Mouse (Mus musculus) midbrain, postnatal 0 days (tissue): ENCODE results near the gene Pnpla5. TPM values are rescaled to one million over a fixed set of nuclear protein-coding genes. Genes with fewer than 3 reads are reported as not detected.

Experiments used
- ATAC-seq: fragments of 200-750 bp; cut with Nextera tagmentation; 2 replicates; pipeline ENCODE4 v1.8.0; 2017; ENCODE audit warnings: moderate number of reproducible peaks, mild to moderate bottlenecking, moderate TSS enrichment, moderate library complexity; ENCODE audit not compliant: low FRiP score
- DNase-seq: peaks from one replicate; pipeline ENCODE4 v3.0.0-alpha.2; 2015; ENCODE audit warnings: low spot score
- H3K27ac ChIP-seq: fragments of 300-500 bp; sonication (generic); 2 replicates; pipeline ENCODE4 v1.5.1; 2014; ENCODE audit warnings: low read depth, mild to moderate bottlenecking, low read length, mixed read lengths
- H3K27me3 ChIP-seq: fragments of 300-500 bp; sonication (generic); 2 replicates; pipeline ENCODE4 v1.6.1; 2014; ENCODE audit warnings: low read length, control low read depth, mixed read lengths; ENCODE audit not compliant: insufficient read depth
- H3K36me3 ChIP-seq: fragments of 300-500 bp; sonication (generic); 2 replicates; pipeline ENCODE4 v1.6.1; 2014; ENCODE audit warnings: low read length, control low read depth, mixed read lengths; ENCODE audit not compliant: insufficient read depth
- H3K4me1 ChIP-seq: fragments of 300-500 bp; sonication (generic); 2 replicates; pipeline ENCODE4 v1.6.1; 2014; ENCODE audit warnings: mild to moderate bottlenecking, control low read depth, antibody characterized with exemption, low read length, mixed read lengths; ENCODE audit not compliant: insufficient read depth
- H3K4me2 ChIP-seq: fragments of 300-500 bp; sonication (generic); 2 replicates; pipeline ENCODE4 v1.6.1; 2014; ENCODE audit warnings: low read depth, mild to moderate bottlenecking, low read length, mixed read lengths; ENCODE audit not compliant: poor library complexity, severe bottlenecking
- H3K4me3 ChIP-seq: fragments of 300-500 bp; sonication (generic); 2 replicates; pipeline ENCODE4 v1.5.1; 2014; ENCODE audit warnings: low read depth, mild to moderate bottlenecking, low read length, moderate library complexity
- H3K9ac ChIP-seq: fragments of 300-500 bp; sonication (generic); replicated peaks from 2 replicates; pipeline ENCODE4 v1.6.1; 2014; ENCODE audit warnings: mild to moderate bottlenecking, low read length, moderate library complexity, mixed read lengths; ENCODE audit not compliant: poor library complexity, severe bottlenecking
- H3K9me3 ChIP-seq: fragments of 300-500 bp; sonication (generic); 2 replicates; pipeline ENCODE4 v1.6.1; 2016; ENCODE audit warnings: low read length, control low read depth
- CTCF ChIP-seq: IDR thresholded peaks from 2 replicates; pipeline ENCODE4 v1.5.1; 2016; ENCODE audit warnings: antibody characterized with exemption, mild to moderate bottlenecking
- WGBS: fragments of 180-500 bp; shearing (Covaris S2); extraction: QIAGEN DNeasy Blood & Tissue Kit; methylation state at CpG from one replicate; pipeline ENCODE4 v1.1.7; 2014; 5-methylcytosine and 5-hydroxymethylcytosine counted together
- microRNA-seq: library from miRNA; unstranded; fragments of <30 nt; microRNA quantifications from one replicate; pipeline ENCODE4, GENCODE M21; 2016; ENCODE audit warnings: borderline number of aligned reads
- polyA plus RNA-seq: library from polyadenylated mRNA; unstranded; fragments of >200 nt; fragmentation: Nextera tagmentation; extraction: Ambion mirVana; gene quantifications from 2 replicates; pipeline ENCODE4 v1.2.1, GENCODE M21; 2015
- total RNA-seq: library from RNA; depleted of rRNA; stranded (reverse); fragments of >200 nt; gene quantifications from 2 replicates; pipeline ENCODE4 v1.2.3, GENCODE M21; 2014; rRNA removed

Gene Pnpla5
- total and polyA plus RNA-seq, 2 experiments from 2014 or later: not detected

GRCm38 (mm10) chr15:84070116-84070676, 52.8 kb downstream of the Pnpla5 start:
- no peak for DNase-seq
- no peaks in the 10 kb centered on the region; the same call in 1 of the 2 replicates for H3K4me1 ChIP-seq
- H3K36me3 ChIP-seq: no peaks in the 10 kb centered on the region
- H3K9ac ChIP-seq: no peak overlapping the region
- WGBS: 10% methylated on average over 13 of the region's 13 CpGs
- ATAC-seq: no peak
- no peak overlapping the region for H3K4me3 ChIP-seq
- peak overlapping the region; percentile 29 for H3K4me2 ChIP-seq
- no peak overlapping the region for H3K27ac ChIP-seq
- peaks cover 4% of the 10 kb centered on the region; the same call in 1 of the 2 replicates for H3K9me3 ChIP-seq
- TF ChIP-seq CTCF: no peak
- H3K27me3 ChIP-seq: no peaks in the 10 kb centered on the region; the same call in 1 of the 2 replicates

- TF ChIP-seq CTCF: no peak
- Histone ChIP-seq H3K4me1 (no peaks in the 10 kb centered on the region; the same call in 1 of the 2 replicates), H3K36me3 (no peaks in the 10 kb centered on the region), H3K4me3 (no peak overlapping the region), H3K4me2 (peak overlapping the region; percentile 29), H3K27me3 (no peaks in the 10 kb centered on the region; the same call in 1 of the 2 replicates), H3K9me3 (peaks cover 4% of the 10 kb centered on the region; the same call in 1 of the 2 replicates), H3K9ac (no peak overlapping the region), H3K27ac (no peak overlapping the region)
- ATAC-seq (no peak), DNase-seq (peak; percentile 37)
- WGBS: 10% methylated on average over 16 of the region's 16 CpGs
Measured at GRCm38 (mm10) chr15:84069455-84070050, 53.4 kb downstream of the Pnpla5 start.

- H3K36me3 ChIP-seq: no peaks in the 10 kb centered on the region
- TF ChIP-seq CTCF: peak; percentile 61
- no peak overlapping the region for H3K4me3 ChIP-seq
- ATAC-seq (no peak), DNase-seq (no peak)
- peaks cover 4% of the 10 kb centered on the region; the same call in 1 of the 2 replicates for H3K9me3 ChIP-seq
- H3K27ac ChIP-seq: no peak overlapping the region
- no peaks in the 10 kb centered on the region; the same call in 1 of the 2 replicates for H3K4me1 ChIP-seq
- H3K27me3 ChIP-seq: no peaks in the 10 kb centered on the region; the same call in 1 of the 2 replicates
- H3K9ac ChIP-seq: no peak overlapping the region
- H3K4me2 ChIP-seq: peak overlapping the region; percentile 84; the same call in 1 of the 2 replicates
- WGBS: 69% methylated on average over 4 of the region's 4 CpGs
Measured at GRCm38 (mm10) chr15:84065701-84066100, 57.3 kb downstream of the Pnpla5 start.

- Histone ChIP-seq H3K4me3 (peak within 1 kb of the TSS; percentile 42), H3K27me3 (no peaks in the 10 kb centered on the region; the same call in 1 of the 2 replicates), H3K36me3 (no peaks in the 10 kb centered on the region), H3K4me1 (no peaks in the 10 kb centered on the region; the same call in 1 of the 2 replicates), H3K27ac (no peak within 1 kb of the TSS), H3K4me2 (peak within 1 kb of the TSS; percentile 84), H3K9me3 (peaks cover 4% of the 10 kb centered on the region; the same call in 1 of the 2 replicates), H3K9ac (peak within 1 kb of the TSS; percentile 37; the same call in 1 of the 2 replicates)
- peak; percentile 60; the same call in 1 of the 2 replicates for ATAC-seq
- TF ChIP-seq CTCF: no peak
- peak; percentile 83 for DNase-seq
- WGBS: 2% methylated on average over 29 of the region's 29 CpGs
Measured at GRCm38 (mm10) chr15:84065140-84065539, 57.8 kb downstream of the Pnpla5 start, which contains the start of gene Efcab6. Gene Efcab6, minus strand, starts transcription at chr15:84065379.

Small RNA genes within 50 kb of the gene (microRNA-seq; reads per million reads assigned to microRNA genes)
- gene Mir6392: not detected

Other genes with a start within 250 kb of the Pnpla5 start
- 1.3 and 3.9 TPM in 2 replicates for gene Efcab6, start 57.8 kb downstream of the Pnpla5 start, total RNA-seq
- gene Efcab6, start 57.8 kb downstream of the Pnpla5 start, polyA plus RNA-seq: 0.55 and 1.5 TPM in 2 replicates
- gene Sult4a1, start 17.4 kb downstream of the Pnpla5 start, total RNA-seq: 197 and 208 TPM in 2 replicates
- gene Sult4a1, start 17.4 kb downstream of the Pnpla5 start, polyA plus RNA-seq: 139 and 150 TPM in 2 replicates
- gene Pnpla3, start 44.7 kb upstream of the Pnpla5 start, total RNA-seq: 6.9 and 7.3 TPM in 2 replicates
- gene Pnpla3, start 44.7 kb upstream of the Pnpla5 start, polyA plus RNA-seq: 5.1 and 5.4 TPM in 2 replicates
- 38.9 and 39.7 TPM in 2 replicates for gene Samm50, start 69.1 kb upstream of the Pnpla5 start, total RNA-seq
- gene Samm50, start 69.1 kb upstream of the Pnpla5 start, polyA plus RNA-seq: 88.1 and 90.9 TPM in 2 replicates
- gene Parvb, start 108.9 kb upstream of the Pnpla5 start, total RNA-seq: 9.6 and 14.0 TPM in 2 replicates
- 4.3 and 5.8 TPM in 2 replicates for gene Parvb, start 108.9 kb upstream of the Pnpla5 start, polyA plus RNA-seq
- 1.5 and 1.7 TPM in 2 replicates for gene Parvg, start 200.9 kb upstream of the Pnpla5 start, total RNA-seq
- 1.7 and 1.9 TPM in 2 replicates for gene Parvg, start 200.9 kb upstream of the Pnpla5 start, polyA plus RNA-seq